Comparison of ENCODE assay signal across 18 mouse cellular contexts in the genomic region with DNA sequence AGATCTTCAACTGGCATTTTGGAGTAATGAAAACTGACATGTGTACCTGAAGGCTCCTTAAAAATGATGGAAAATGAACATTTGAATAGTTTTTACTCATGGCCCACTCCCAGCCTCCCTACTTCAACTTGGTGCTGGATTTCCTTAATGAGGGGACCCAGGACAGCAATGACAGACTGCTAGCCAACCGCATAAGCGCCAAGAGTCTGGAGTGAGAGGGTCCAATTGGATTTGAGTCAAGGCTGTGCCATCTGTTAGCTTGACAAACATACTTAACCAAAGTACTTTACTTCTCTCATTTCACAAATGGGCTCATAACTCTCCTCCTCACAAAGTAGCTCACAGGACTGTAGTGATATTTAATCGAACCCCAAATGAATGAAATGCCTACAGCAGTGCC.
"Had no signal": no experiment of that assay in that cellular context is flagged by ENCODE, and none has a peak within 500 bp of the region (broad histone marks: within the 10 kb centered on the region; RNA-seq: fewer than 3 reads in every experiment).

No protein-coding gene starts in this region.

- H3K36me3 ChIP-seq: limb, embryonic 12.5 days; limb, embryonic 15.5 days; midbrain, embryonic 13.5 days had no signal

- H3K27me3 ChIP-seq: limb, embryonic 12.5 days; limb, embryonic 15.5 days; midbrain, embryonic 13.5 days had no signal

- DNase-seq: kidney, adult 18-20 months; kidney, adult 9 months; kidney, postnatal 14 days; kidney, postnatal 4 days; layer of hippocampus, adult 9-11 months; liver, postnatal 0 days; lung, embryonic 14.5 days; thymus, adult 18-20 months; thymus, postnatal 36 days had no signal

- H3K4me2 ChIP-seq: limb, embryonic 12.5 days; limb, embryonic 15.5 days; liver, embryonic 11.5 days; lung, embryonic 14.5 days; midbrain, embryonic 13.5 days had no signal

- H3K4me3 ChIP-seq: layer of hippocampus, adult 2 months; left cerebral cortex, adult 2 months; limb, embryonic 12.5 days; limb, embryonic 15.5 days; midbrain, embryonic 13.5 days had no signal

- H3K9ac ChIP-seq: limb, embryonic 12.5 days; limb, embryonic 15.5 days; liver, embryonic 14.5 days; liver, postnatal 0 days; lung, embryonic 14.5 days; midbrain, embryonic 13.5 days had no signal

- H3K27ac ChIP-seq: layer of hippocampus, adult 2 months; left cerebral cortex, adult 2 months; limb, embryonic 12.5 days; limb, embryonic 15.5 days; liver, embryonic 14.5 days; macrophage; midbrain, embryonic 13.5 days had no signal

- H3K4me1 ChIP-seq: limb, embryonic 12.5 days; limb, embryonic 15.5 days; midbrain, embryonic 13.5 days had no signal

- H3K9me3 ChIP-seq: limb, embryonic 12.5 days; limb, embryonic 15.5 days; midbrain, embryonic 13.5 days had no signal

- ATAC-seq: liver, postnatal 0 days; lung, postnatal 0 days; midbrain, embryonic 13.5 days had no signal
